Comparison of ENCODE assay signal across 7 mouse cellular contexts in the genomic region with DNA sequence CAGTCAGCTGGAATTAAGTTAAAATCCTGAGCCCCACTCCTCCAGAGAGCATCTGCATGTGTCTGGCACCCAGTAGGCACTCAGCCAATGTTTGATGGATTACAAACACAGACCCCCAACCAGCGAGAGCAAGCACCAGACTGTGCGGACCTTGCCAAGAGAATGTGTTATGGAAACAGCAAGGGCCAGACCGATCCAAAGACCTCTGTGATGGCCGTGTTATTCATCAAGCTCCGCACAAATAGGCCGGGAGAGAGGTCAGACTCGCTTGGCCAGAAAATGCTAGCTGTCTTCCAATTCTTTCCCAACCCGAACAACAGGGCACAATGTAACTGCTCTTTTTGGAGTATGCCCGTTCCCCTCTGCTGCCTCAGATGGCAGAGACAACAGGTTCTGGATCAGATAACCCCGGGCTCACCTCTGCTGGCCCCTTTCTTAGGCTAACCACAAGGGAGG. TPM values are rescaled to one million over a fixed set of nuclear protein-coding genes. Genes with fewer than 3 reads are reported as not detected.
DNase-seq lines count a peak whose midpoint lies in the region; ATAC-seq lines count a peak whose summit lies in the region.

No protein-coding gene starts in this region.

- peak overlapping the region; percentile 85; the same call in 1 of the 2 replicates for H3K4me2 ChIP-seq in hindbrain, embryonic 15.5 days
- H3K4me2 ChIP-seq in liver, embryonic 13.5 days, result peak overlapping the region; percentile 94
- H3K4me2 ChIP-seq in stomach, embryonic 14.5 days (replicated peaks; ENCODE audit: low read depth, low read length), result peak overlapping the region; percentile 78

- 39% methylated on average over 10 of the region's 10 CpGs for WGBS in hindbrain, embryonic 15.5 days
- WGBS in liver, embryonic 13.5 days (ENCODE audit: insufficient replicate concordance), result 64% methylated on average over 10 of the region's 10 CpGs
- 32% methylated on average over 10 of the region's 10 CpGs for WGBS in stomach, embryonic 14.5 days

- no peak for ATAC-seq in hindbrain, embryonic 15.5 days (ENCODE audit: low FRiP score, low read depth)
- no peak for ATAC-seq in liver, embryonic 13.5 days (ENCODE audit: low read depth)
- ATAC-seq in stomach, embryonic 14.5 days (ENCODE audit: insufficient number of reproducible peaks, insufficient read depth, low FRiP score, low read depth), result no peak

- H3K36me3 ChIP-seq in hindbrain, embryonic 15.5 days, result no peaks in the 10 kb centered on the region
- H3K36me3 ChIP-seq in liver, embryonic 13.5 days, result no peaks in the 10 kb centered on the region
- H3K36me3 ChIP-seq in stomach, embryonic 14.5 days (ENCODE audit: control insufficient read depth, insufficient read depth, low read length), result no peaks in the 10 kb centered on the region

- H3K27me3 ChIP-seq in hindbrain, embryonic 15.5 days, result peaks cover 10% of the 10 kb centered on the region
- H3K27me3 ChIP-seq in liver, embryonic 13.5 days, result peaks cover 11% of the 10 kb centered on the region; the same call in 1 of the 2 replicates
- no peaks in the 10 kb centered on the region for H3K27me3 ChIP-seq in stomach, embryonic 14.5 days (ENCODE audit: control insufficient read depth, insufficient read depth, low read length)

- H3K4me1 ChIP-seq in hindbrain, embryonic 15.5 days (replicated peaks), result peaks cover 19% of the 10 kb centered on the region
- peaks cover 28% of the 10 kb centered on the region for H3K4me1 ChIP-seq in liver, embryonic 13.5 days (replicated peaks)
- H3K4me1 ChIP-seq in stomach, embryonic 14.5 days (ENCODE audit: control insufficient read depth, insufficient read depth, low read length), result peaks cover 12% of the 10 kb centered on the region; the same call in 1 of the 2 replicates

- H3K4me3 ChIP-seq in hindbrain, embryonic 15.5 days, result no peak overlapping the region
- H3K4me3 ChIP-seq in liver, embryonic 13.5 days (replicated peaks), result 0 out of 2 replicates have a peak overlapping the region, but pooled peaks have one; percentile 68
- no peak overlapping the region for H3K4me3 ChIP-seq in stomach, embryonic 14.5 days (ENCODE audit: low read depth, low read length)

- H3K9ac ChIP-seq in hindbrain, embryonic 15.5 days, result no peak overlapping the region
- peak overlapping the region; percentile 85 for H3K9ac ChIP-seq in liver, embryonic 13.5 days
- H3K9ac ChIP-seq in stomach, embryonic 14.5 days (replicated peaks; ENCODE audit: low read depth, low read length), result no peak overlapping the region; the same call in 1 of the 2 replicates

- DNase-seq in ovary, adult 18-20 months (ENCODE audit: low spot score), result peak; percentile 23
- no peak for DNase-seq in ovary, postnatal 10 days (ENCODE audit: low spot score)
- DNase-seq in liver, embryonic 13.5 days, result no peak
- no peak for DNase-seq in right cerebral cortex, postnatal 14 days
- DNase-seq in spleen, postnatal 4 days (ENCODE audit: low spot score in 2 of 2), result no peak

- no peak overlapping the region for H3K27ac ChIP-seq in hindbrain, embryonic 15.5 days (replicated peaks)
- H3K27ac ChIP-seq in liver, embryonic 13.5 days, result peak overlapping the region; percentile 18; the same call in 1 of the 2 replicates
- H3K27ac ChIP-seq in stomach, embryonic 14.5 days (ENCODE audit: low read length), result no peak overlapping the region

- H3K9me3 ChIP-seq in hindbrain, embryonic 15.5 days, result no peaks in the 10 kb centered on the region
- H3K9me3 ChIP-seq in liver, embryonic 13.5 days (replicated peaks), result no peaks in the 10 kb centered on the region
- no peaks in the 10 kb centered on the region for H3K9me3 ChIP-seq in stomach, embryonic 14.5 days (ENCODE audit: control insufficient read depth, low read depth, low read length)

RNA-seq across cellular contexts. Expression of gene Rad51d, which starts 1.9 kb away (rescaled TPM):
- 10.7 and 12.3 TPM in 2 replicates for polyA plus RNA-seq in hindbrain, embryonic 15.5 days (2015; fragmentation: Nextera tagmentation; extraction: Ambion mirVana)
- 6.8 and 8.0 TPM in 2 replicates for polyA plus RNA-seq in liver, embryonic 13.5 days (2015; fragmentation: Nextera tagmentation; extraction: Ambion mirVana)
- 14.1 and 14.4 TPM in 2 replicates for polyA plus RNA-seq in stomach, embryonic 14.5 days (2014; fragmentation: Nextera tagmentation; extraction: Ambion mirVana)

RNA-seq across cellular contexts. Expression of gene Fndc8, which starts 3.4 kb away (rescaled TPM):
- 0.82 and 0.98 TPM in 2 replicates for polyA plus RNA-seq in hindbrain, embryonic 15.5 days (2015; fragmentation: Nextera tagmentation; extraction: Ambion mirVana)
- polyA plus RNA-seq in liver, embryonic 13.5 days (2015; fragmentation: Nextera tagmentation; extraction: Ambion mirVana), result 0.05 and 0.08 TPM in 2 replicates
- polyA plus RNA-seq in stomach, embryonic 14.5 days (2014; fragmentation: Nextera tagmentation; extraction: Ambion mirVana), result 0.12 and 0.34 TPM in 2 replicates

RNA-seq across cellular contexts. Expression of gene Rffl, which starts 17.5 kb away (rescaled TPM):
- polyA plus RNA-seq in hindbrain, embryonic 15.5 days (2015; fragmentation: Nextera tagmentation; extraction: Ambion mirVana), result 4.1 and 4.2 TPM in 2 replicates
- 20.2 and 25.3 TPM in 2 replicates for polyA plus RNA-seq in liver, embryonic 13.5 days (2015; fragmentation: Nextera tagmentation; extraction: Ambion mirVana)
- polyA plus RNA-seq in stomach, embryonic 14.5 days (2014; fragmentation: Nextera tagmentation; extraction: Ambion mirVana), result 17.9 and 19.5 TPM in 2 replicates

RNA-seq across cellular contexts. Expression of gene Nle1, which starts 19.7 kb away (rescaled TPM):
- 33.1 and 34.4 TPM in 2 replicates for polyA plus RNA-seq in hindbrain, embryonic 15.5 days (2015; fragmentation: Nextera tagmentation; extraction: Ambion mirVana)
- polyA plus RNA-seq in liver, embryonic 13.5 days (2015; fragmentation: Nextera tagmentation; extraction: Ambion mirVana), result 21.3 and 24.3 TPM in 2 replicates
- 30.9 and 31.6 TPM in 2 replicates for polyA plus RNA-seq in stomach, embryonic 14.5 days (2014; fragmentation: Nextera tagmentation; extraction: Ambion mirVana)

RNA-seq across cellular contexts. Expression of gene Unc45b, which starts 21.8 kb away (rescaled TPM):
- 1.0 and 1.5 TPM in 2 replicates for polyA plus RNA-seq in hindbrain, embryonic 15.5 days (2015; fragmentation: Nextera tagmentation; extraction: Ambion mirVana)
- polyA plus RNA-seq in liver, embryonic 13.5 days (2015; fragmentation: Nextera tagmentation; extraction: Ambion mirVana), result 0.75 and 1.1 TPM in 2 replicates
- 1.6 and 1.8 TPM in 2 replicates for polyA plus RNA-seq in stomach, embryonic 14.5 days (2014; fragmentation: Nextera tagmentation; extraction: Ambion mirVana)
